Mouse (Mus musculus): ENCODE results near the gene Mlxip.
A peak's percentile ranks its signal among the peaks of the same experiment; 100 is the strongest.

DNA sequence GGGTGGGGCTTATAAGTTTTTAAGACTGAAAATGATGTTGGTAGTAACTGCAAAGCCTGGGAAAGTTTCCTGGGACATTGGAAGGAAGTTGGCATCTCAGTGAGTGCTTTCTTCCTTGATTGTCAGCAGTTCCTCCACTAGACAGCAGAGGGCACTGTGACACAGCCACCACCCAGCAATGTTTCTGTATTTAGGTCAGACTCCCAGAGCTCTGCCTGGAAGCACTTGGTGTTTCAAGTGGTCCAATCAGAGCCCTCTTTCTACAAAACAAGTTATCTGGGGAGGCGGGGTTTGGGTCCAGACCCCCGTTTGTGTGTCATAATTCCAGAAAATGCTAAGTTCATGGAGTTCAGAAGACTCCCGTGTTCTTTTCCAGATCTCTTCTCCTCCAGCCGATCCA lies 49.5 kb downstream of the Mlxip start:
- TF ChIP-seq CTCF (IDR thresholded peaks at IDR 0.05; ENCODE audit: extremely low read depth, insufficient read depth, insufficient read length, insufficient replicate concordance) (peak; percentile 76; the same call in 1 of the 2 replicates), POLR2A (IDR thresholded peaks at IDR 0.05; ENCODE audit: low read depth, low read length) (no peak)

Measured in spleen, adult 2 months (tissue).